Mouse (Mus musculus): ENCODE measurements around the gene Lrba.

The Lrba gene

GRCm38 (mm10) chr3:86224564-86225421, at the start of gene Lrba:
Lrba (plus strand) TSS chr3:86224680.
- DNase-seq (ENCODE audit: low read depth) = no peak

DNA sequence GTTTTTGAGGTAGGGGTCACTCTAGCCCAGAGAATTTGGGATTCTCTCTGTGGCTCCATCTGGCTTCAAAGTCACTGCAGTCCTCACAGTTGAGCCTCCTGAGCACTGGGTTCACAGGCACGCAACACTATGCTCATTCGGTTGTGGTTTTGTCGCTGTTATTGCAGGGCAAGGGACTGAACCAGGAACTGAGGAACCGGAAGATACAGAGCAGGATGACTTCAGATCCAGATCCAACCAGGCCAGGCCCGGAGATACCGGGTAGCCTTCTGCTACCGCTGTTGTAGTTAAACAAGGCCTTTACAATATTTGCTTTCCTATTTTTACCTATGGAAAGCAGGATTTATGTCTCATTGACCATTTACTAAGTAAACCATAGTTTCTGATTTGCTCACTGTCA, 44.8 kb upstream of the Lrba start:
- DNase-seq (ENCODE audit: low read depth) = no peak

- no peak for DNase-seq (ENCODE audit: low read depth)
Observed at GRCm38 (mm10) chr3:86181107-86181506, 43.4 kb upstream of the Lrba start.

DNA sequence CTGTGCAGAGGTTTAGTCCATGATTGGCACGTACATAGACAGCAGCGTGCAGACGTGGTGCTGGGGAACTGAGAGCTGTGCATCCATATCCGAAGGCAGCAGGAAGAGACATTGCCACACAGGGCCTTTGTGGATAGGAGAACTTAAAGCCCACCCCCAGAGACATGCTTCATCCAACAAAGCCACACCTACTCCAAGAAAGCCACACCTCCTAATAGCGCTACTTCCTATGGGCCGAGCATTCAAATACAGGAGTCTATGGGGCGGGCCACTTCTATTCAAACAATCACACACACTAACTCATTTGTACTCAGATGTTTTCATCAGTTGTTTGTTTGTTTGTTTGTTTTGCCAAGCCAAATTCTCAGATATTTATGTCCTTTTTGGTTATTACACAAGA, 39.9 kb upstream of the Lrba start:
- DNase-seq (ENCODE audit: low read depth) = no peak

DNA sequence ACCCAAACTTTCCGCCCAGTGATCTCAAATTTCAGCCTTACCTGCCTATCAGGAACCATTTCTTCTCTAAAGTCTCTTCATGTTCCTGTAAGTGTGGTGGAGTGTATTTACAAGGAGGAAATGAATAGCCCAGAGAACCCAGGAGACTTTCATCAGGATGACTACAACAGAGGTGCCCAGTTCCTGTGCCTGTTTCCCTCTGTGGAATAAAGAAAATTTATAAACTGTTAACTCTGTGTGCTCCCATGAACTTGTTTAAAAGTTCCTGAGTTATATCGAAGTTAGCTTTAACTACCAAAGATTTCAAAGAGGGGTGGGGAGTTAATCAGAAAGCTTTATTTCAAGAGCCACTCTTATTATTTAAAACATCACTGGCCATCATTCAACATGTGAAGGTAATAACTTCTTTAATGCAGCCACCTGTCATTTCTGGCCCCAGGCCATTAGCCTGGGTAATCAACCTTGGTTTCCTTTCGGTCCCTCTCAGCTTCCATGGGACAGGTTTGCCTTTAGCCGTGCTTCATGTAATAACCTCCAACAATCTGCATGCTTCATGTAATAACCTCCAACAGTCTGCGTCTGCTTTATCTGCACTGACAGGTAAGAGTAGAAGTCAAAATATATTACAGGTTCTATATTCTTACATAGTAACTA, 36.6 kb upstream of the Lrba start:
- no peak for DNase-seq (ENCODE audit: low read depth)

DNA sequence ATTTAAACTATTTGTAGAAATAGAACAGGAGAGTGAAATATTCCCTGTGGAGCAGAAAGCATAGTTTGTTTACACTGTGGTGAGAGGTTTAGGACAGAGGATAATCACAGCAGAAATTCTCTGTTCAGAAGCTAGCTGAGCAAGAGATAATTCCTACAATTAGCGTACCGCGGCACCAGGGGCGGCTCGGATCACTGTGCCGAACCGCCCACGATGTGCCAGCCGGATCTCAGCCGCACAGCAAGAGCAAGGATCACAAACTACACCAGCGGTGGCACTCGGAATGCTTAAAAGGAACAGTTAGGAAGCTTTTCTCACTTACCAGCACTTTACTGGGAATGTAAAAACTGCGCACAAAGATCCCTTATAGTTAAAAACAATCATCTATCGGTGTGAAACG, 28.5 kb upstream of the Lrba start:
- no peak for DNase-seq (ENCODE audit: low read depth)

GRCm38 (mm10) chr3:86196471-86196870, 28.0 kb upstream of the Lrba start:
- no peak for DNase-seq (ENCODE audit: low read depth)

DNA sequence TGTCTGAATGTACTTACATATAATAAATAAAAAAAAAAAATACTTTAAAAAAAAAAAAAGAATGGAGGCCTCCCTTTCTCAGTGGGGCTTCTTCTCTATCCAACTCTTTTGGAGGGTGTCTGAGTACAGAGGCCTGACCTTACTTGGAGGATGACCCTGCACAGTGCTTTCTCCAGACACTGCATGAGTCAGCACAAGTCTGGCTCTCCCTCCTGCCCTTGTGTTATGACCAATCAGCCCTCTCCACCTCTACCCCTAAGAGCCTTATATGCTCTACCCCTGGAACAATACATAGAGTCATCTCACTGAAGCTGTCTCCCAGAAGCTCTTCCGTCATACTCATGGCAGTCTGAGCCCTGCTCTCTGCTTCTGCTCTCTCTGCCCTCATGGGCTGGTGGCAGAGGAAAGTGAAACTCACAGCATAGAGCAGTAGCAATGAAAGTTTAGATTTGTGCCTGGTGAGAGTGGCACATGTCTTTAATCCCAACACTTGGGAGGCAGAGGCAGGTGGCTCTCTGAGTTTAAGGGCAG, 22.8 kb upstream of the Lrba start:
- no peak for DNase-seq (ENCODE audit: low read depth)

- DNase-seq (ENCODE audit: low read depth) = no peak
Observed at GRCm38 (mm10) chr3:86202449-86202848, 22.0 kb upstream of the Lrba start.

DNA sequence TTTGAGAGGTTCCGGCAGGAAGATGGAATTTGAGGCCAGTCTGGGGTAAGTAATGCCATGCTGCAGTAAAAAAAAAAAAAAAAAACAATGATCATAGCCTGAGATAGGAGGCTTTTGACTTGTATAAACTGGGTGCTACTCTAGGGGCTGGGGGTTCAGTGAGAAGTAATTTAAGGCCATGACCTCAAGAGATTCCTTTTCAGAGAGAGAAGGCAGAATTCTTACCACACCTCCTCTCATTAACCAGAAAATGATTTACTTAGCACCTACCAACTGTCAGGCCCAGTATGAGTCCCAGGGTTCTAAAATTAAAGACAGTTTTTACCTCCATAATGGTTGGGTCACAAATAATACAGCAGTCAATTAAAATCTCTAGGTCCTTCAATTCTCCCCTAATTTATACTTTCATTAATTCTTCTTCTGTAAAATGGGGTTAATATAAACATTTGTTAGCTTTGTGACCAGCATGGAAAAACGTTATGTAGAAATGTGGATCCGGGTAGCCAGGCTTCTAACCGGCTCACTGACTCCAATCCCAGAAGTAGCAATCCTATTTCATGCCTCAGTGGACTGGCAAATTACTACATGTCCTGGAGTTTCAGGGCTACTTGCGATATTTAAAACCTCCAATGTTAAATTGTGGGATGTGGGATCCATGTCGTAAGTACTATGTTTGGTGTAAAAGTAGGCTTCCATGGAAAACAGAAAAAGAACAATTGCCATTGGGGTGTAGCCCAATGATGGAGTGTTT, 19.7 kb upstream of the Lrba start:
- DNase-seq (ENCODE audit: low read depth) = no peak

GRCm38 (mm10) chr3:86206556-86206955, 17.9 kb upstream of the Lrba start:
- no peak for DNase-seq (ENCODE audit: low read depth)

DNA sequence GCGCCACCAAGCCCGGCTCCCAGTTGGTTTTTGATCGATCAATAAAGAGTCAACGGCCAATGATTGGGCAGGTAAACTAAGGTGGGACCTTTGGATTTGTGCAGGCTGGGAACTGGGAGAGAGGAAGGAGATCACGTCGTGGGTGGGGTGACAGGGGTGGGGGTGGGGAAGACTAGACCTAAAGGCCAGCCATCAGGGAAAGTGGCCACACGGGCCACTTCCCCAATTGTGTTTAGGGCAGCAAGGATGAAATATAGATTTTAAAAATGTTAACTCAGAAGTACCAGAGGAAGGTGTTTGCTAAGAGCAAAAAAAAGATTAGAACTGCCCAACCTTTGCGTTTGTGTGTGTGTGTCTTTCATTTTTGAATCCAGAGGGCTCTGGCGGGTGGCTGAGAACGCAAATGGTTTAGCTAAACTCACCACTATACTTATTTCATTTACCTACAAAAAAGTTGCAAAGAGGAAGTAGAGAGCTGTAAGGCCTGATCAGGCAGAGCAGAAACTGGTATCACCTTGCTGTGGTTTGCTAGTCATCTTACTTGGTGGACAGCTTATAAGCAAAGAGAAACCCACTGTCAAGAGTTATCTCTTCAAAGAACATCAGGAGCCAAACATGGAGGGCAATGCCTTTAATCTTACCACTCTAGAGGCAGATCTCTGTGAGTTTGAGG, 14.1 kb upstream of the Lrba start:
- DNase-seq (ENCODE audit: low read depth) = no peak

- no peak for DNase-seq (ENCODE audit: low read depth)
Observed at GRCm38 (mm10) chr3:86210959-86211358, 13.5 kb upstream of the Lrba start.

- no peak for DNase-seq (ENCODE audit: low read depth)
Observed at GRCm38 (mm10) chr3:86214248-86214647, 10.2 kb upstream of the Lrba start.

DNA sequence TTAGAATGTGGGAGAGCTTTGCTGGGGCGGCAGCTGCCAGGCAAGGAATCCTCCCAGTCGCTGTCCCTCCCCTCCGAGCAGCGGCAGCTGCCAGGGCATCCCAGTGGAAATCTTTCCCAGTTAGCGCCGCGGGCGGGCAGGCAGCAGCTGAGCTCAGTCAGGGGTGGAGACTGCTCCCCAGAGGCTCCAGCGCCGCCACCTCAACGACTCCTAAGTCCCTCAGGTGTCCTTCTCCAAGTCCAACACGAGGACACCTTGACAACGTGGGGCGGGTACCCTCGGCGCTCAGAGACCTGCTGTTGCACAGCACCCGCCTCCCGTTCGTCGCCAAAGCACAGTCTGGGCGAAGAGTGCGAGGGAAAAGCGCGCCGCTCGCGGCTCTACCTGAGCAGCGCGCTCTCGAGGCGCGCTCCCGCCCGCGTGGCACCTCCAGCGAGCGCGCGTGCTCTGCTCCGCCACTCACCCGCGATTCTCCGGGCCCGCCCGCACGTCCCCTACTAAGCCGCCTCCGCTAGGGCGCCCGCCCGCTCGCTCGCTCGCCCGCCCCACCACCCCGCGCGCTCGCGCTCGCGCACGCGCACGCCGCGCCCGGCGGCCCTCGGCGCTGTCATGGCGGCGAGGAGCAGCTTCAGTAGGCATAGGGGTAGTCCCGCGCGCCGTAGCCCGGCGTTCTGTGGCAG, 706 bp upstream of the Lrba start:
- DNase-seq (ENCODE audit: low read depth) = no peak

GRCm38 (mm10) chr3:86224314-86224563, 241 bp upstream of the Lrba start:
- DNase-seq (ENCODE audit: low read depth) = no peak

DNA sequence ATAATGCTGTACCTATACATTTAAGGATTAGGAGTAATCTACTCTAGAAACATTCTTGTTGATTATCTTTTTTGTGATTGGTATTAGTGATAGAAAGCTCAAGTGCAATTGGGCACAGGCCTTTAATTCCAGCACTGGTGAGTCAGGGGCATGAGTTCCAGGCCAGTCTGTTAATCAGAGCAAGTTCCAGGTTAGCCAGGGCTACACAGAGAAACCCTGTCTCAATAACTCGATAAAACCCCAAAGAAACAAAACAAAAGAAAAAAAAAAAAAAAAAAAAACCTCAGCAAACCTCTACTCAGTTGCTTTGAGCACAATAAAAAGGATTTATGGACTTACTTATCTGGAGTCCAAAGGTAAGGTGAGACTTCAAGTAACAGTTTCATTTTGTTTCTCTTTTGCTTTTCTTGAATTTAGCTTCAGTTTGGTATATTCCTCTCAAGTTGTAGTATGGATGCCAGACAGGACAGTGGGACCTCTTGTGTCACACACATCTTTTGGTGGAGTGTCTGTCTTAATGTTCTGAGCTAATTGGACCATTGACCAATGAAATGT, 7.1 kb downstream of the Lrba start:
- DNase-seq (ENCODE audit: low read depth) = no peak

DNA sequence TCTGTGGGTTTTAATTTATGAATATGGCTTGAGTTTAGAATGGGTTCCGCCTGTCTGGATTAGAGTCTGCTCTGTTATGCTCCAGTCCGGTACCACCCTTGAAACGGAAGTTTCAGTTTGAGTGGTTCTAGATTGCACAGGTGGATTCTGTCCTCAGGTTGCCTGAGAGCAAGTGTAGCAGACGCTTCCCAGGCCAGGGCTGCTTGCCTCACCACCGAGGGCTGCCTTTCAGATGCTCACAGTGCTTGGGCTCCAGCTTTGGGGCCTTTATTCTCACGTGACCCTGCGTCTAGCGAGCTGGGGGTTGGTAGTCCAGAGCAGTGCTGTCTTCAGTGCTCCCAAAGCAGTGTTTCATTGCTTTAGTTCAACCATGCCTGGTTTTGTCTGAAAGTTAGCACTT, 22.7 kb downstream of the Lrba start:
- no peak for DNase-seq (ENCODE audit: low read depth)

GRCm38 (mm10) chr3:86251212-86251611, 26.7 kb downstream of the Lrba start:
- no peak for DNase-seq (ENCODE audit: low read depth)

- DNase-seq (ENCODE audit: low read depth) = no peak
Observed at GRCm38 (mm10) chr3:86252588-86252987, 28.1 kb downstream of the Lrba start.

DNA sequence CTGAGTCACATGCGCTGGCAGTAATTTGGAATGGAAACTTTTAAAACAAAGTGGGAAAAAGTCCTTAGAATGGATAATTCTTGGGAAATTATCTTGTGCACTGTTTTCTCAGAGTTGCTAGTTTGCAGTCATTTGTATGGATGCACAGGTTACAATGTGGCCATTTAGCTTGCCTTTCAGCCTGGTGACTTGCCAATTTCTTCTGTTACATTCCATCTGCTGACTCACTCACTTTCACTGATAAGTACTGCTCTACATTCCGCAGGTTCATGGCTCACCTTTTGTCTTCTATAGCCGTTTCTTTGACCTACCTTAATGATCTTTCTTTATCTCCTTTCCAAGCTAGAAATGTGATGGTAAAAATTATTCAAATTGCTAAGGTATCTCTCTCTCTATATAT, 28.6 kb downstream of the Lrba start:
- no peak for DNase-seq (ENCODE audit: low read depth)

DNA sequence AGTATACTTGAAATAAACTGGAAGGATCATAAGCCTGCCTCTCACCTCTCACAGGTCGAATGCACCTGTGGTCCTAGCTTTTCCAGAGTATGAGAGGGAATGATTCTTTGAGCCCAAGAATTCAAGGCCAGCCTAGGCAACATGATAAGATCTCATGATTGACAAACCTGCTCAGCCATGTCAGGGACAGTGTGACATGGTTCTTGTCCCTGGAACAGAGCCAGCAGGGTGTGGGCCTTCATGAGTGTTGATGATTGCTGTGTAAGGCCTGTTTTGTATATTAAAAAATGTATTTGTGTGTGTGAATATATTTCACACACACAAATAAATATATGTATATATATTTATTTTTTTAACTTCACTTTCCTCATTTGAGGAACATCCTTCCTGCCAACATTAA, 29.3 kb downstream of the Lrba start:
- no peak for DNase-seq (ENCODE audit: low read depth)

Measured in c-Kit-positive CD71-negative TER-119-negative erythroid progenitor cells, embryonic 14.5 days (primary cell).